ENCODE assay signal across 11 mouse cellular contexts in genomic region chr2:32074404-32074803, GRCm38 (mm10). TPM values are rescaled to one million over a fixed set of nuclear protein-coding genes. Genes with fewer than 3 reads are reported as not detected.
A peak's percentile ranks its signal among the peaks of the same experiment; 100 is the strongest.
DNase-seq lines count a peak whose midpoint lies in the region; ATAC-seq lines count a peak whose summit lies in the region.
"Had no signal": no experiment of that assay in that cellular context is flagged by ENCODE, and none has a peak within 500 bp of the region (broad histone marks: within the 10 kb centered on the region; RNA-seq: fewer than 3 reads in every experiment).

No protein-coding gene starts in this region.

- no peak overlapping the region for H3K9ac ChIP-seq in liver, embryonic 16.5 days (ENCODE audit: low read depth, low read length)
- H3K9ac ChIP-seq in liver, embryonic 12.5 days, result no peak overlapping the region
- H3K9ac ChIP-seq: hindbrain, embryonic 15.5 days; limb, embryonic 13.5 days had no signal

- H3K36me3 ChIP-seq in liver, embryonic 16.5 days (ENCODE audit: control insufficient read depth, insufficient read depth), result peaks cover 3% of the 10 kb centered on the region
- H3K36me3 ChIP-seq in liver, embryonic 12.5 days, result peaks cover 86% of the 10 kb centered on the region
- peaks cover 63% of the 10 kb centered on the region for H3K36me3 ChIP-seq in heart, embryonic 10.5 days
- H3K36me3 ChIP-seq: hindbrain, embryonic 15.5 days; limb, embryonic 13.5 days had no signal

- H3K4me1 ChIP-seq in liver, embryonic 16.5 days (ENCODE audit: control insufficient read depth, low read depth, low read length), result peaks cover 20% of the 10 kb centered on the region
- H3K4me1 ChIP-seq in liver, embryonic 12.5 days, result peaks cover 42% of the 10 kb centered on the region
- peaks cover 59% of the 10 kb centered on the region for H3K4me1 ChIP-seq in heart, embryonic 10.5 days
- H3K4me1 ChIP-seq: hindbrain, embryonic 15.5 days; limb, embryonic 13.5 days had no signal

- 67% methylated on average over 8 of the region's 8 CpGs for WGBS in liver, embryonic 16.5 days (ENCODE audit: insufficient replicate concordance)
- 64% methylated on average over 8 of the region's 8 CpGs for WGBS in liver, embryonic 12.5 days (ENCODE audit: insufficient replicate concordance)
- 68% methylated on average over 8 of the region's 8 CpGs for WGBS in heart, embryonic 10.5 days
- WGBS in large intestine, adult 2 months, result 13% methylated on average over 8 of the region's 8 CpGs

- H3K9me3 ChIP-seq in liver, embryonic 16.5 days (replicated peaks; ENCODE audit: control insufficient read depth, low read length), result no peaks in the 10 kb centered on the region
- no peaks in the 10 kb centered on the region for H3K9me3 ChIP-seq in liver, embryonic 12.5 days (replicated peaks)
- no peaks in the 10 kb centered on the region for H3K9me3 ChIP-seq in heart, embryonic 10.5 days
- H3K9me3 ChIP-seq: hindbrain, embryonic 15.5 days; limb, embryonic 13.5 days had no signal

- H3K27me3 ChIP-seq in liver, embryonic 16.5 days (ENCODE audit: control insufficient read depth, insufficient read depth, low read depth, low read length), result no peaks in the 10 kb centered on the region
- H3K27me3 ChIP-seq in liver, embryonic 12.5 days (replicated peaks), result no peaks in the 10 kb centered on the region
- H3K27me3 ChIP-seq in heart, embryonic 10.5 days (ENCODE audit: insufficient read depth, poor library complexity, severe bottlenecking), result no peaks in the 10 kb centered on the region
- H3K27me3 ChIP-seq: hindbrain, embryonic 15.5 days; limb, embryonic 13.5 days had no signal

- no peak overlapping the region for H3K27ac ChIP-seq in liver, embryonic 16.5 days (ENCODE audit: low read length)
- H3K27ac ChIP-seq in liver, embryonic 12.5 days, result no peak overlapping the region
- H3K27ac ChIP-seq in heart, embryonic 10.5 days, result peak overlapping the region; percentile 53; the same call in 1 of the 2 replicates
- H3K27ac ChIP-seq: hindbrain, embryonic 15.5 days; limb, embryonic 13.5 days had no signal

- DNase-seq in adrenal gland, adult 8-10 months, result peak; percentile 38
- no peak for DNase-seq in adrenal gland, adult 18-20 months (ENCODE audit: low spot score in 2 of 2)
- DNase-seq in heart, embryonic 10.5 days (ENCODE audit: low spot score), result no peak
- peak; percentile 57 for DNase-seq in large intestine, adult 2 months (ENCODE audit: low read depth, low spot score)
- no peak for DNase-seq in cerebellum, adult 8-10 months
- no peak for DNase-seq in lung, postnatal 4 days
- DNase-seq: cerebellum, adult 9-10 months had no signal

- ATAC-seq in liver, embryonic 16.5 days (ENCODE audit: low read depth), result peak; percentile 25; the same call in 1 of the 2 replicates
- ATAC-seq in liver, embryonic 12.5 days, result no peak

- no peak overlapping the region for H3K4me3 ChIP-seq in liver, embryonic 16.5 days (ENCODE audit: low read depth, low read length)
- H3K4me3 ChIP-seq in liver, embryonic 12.5 days, result no peak overlapping the region
- 0 out of 2 replicates have a peak overlapping the region, but pooled peaks have one; percentile 5 for H3K4me3 ChIP-seq in heart, embryonic 10.5 days
- H3K4me3 ChIP-seq: hindbrain, embryonic 15.5 days; limb, embryonic 13.5 days had no signal

- H3K4me2 ChIP-seq in liver, embryonic 16.5 days (ENCODE audit: low read depth, low read length), result no peak overlapping the region
- no peak overlapping the region for H3K4me2 ChIP-seq in liver, embryonic 12.5 days
- H3K4me2 ChIP-seq: hindbrain, embryonic 15.5 days; limb, embryonic 13.5 days had no signal

RNA-seq across cellular contexts. Expression of gene Fam78a, which starts 10.3 kb away (rescaled TPM):
- total RNA-seq in adrenal gland, adult 8-10 months (2022), result 1 to 10 TPM in 3 of 4 experiments, under 1 TPM in 1; 0.59 to 3.9 (median 2.6) TPM
- 1 to 10 TPM in 1 of 2 experiments, under 1 TPM in 1; 0.99 to 2.1 TPM for total RNA-seq in adrenal gland, adult 18-20 months (2021)
- 6.5 and 7.0 TPM in 2 replicates for polyA plus RNA-seq in liver, embryonic 16.5 days (2015; fragmentation: Nextera tagmentation; extraction: Ambion mirVana)
- polyA plus RNA-seq in liver, embryonic 12.5 days (2016; fragmentation: Nextera tagmentation; extraction: Ambion mirVana), result 22.4 and 22.6 TPM in 2 replicates
- 37.7 and 60.1 TPM in 2 replicates for polyA plus RNA-seq in heart, embryonic 10.5 days (2016; fragmentation: Nextera tagmentation; extraction: Ambion mirVana)
- polyA plus RNA-seq in large intestine, adult 2 months (2012; rRNA removed), result 9.8 and 13.2 TPM in 2 replicates

RNA-seq across cellular contexts. Expression of gene Plpp7, which starts 20.9 kb away (rescaled TPM):
- total RNA-seq in adrenal gland, adult 8-10 months (2022), result 1 to 10 TPM; 5.5 to 9.0 (median 6.5) TPM
- 1 to 10 TPM; 5.4 to 6.6 TPM for total RNA-seq in adrenal gland, adult 18-20 months (2021)
- 1.4 and 2.1 TPM in 2 replicates for polyA plus RNA-seq in liver, embryonic 16.5 days (2015; fragmentation: Nextera tagmentation; extraction: Ambion mirVana)
- 3.0 and 3.4 TPM in 2 replicates for polyA plus RNA-seq in liver, embryonic 12.5 days (2016; fragmentation: Nextera tagmentation; extraction: Ambion mirVana)
- polyA plus RNA-seq in heart, embryonic 10.5 days (2016; fragmentation: Nextera tagmentation; extraction: Ambion mirVana), result 10.9 and 12.9 TPM in 2 replicates
- polyA plus RNA-seq in large intestine, adult 2 months (2012; rRNA removed), result 1.8 and 2.1 TPM in 2 replicates

Comparison
In these comparisons a context has a peak if more than half of its experiments do, and no peak if none do; other contexts are left out.
1. DNase-seq: peak in adrenal gland, adult 8-10 months (single experiment) and large intestine, adult 2 months (single experiment); none in adrenal gland, adult 18-20 months (0 of 2), heart, embryonic 10.5 days (single experiment), cerebellum, adult 8-10 months (single experiment) and lung, postnatal 4 days (0 of 2).